Mouse (Mus musculus): ENCODE measurements around the gene F11r. TPM values are rescaled to one million over a fixed set of nuclear protein-coding genes. Genes with fewer than 3 reads are reported as not detected.

Gene F11r
- total RNA-seq, 2 experiments from 2014 or later = 4.9 to 5.3 TPM

DNA sequence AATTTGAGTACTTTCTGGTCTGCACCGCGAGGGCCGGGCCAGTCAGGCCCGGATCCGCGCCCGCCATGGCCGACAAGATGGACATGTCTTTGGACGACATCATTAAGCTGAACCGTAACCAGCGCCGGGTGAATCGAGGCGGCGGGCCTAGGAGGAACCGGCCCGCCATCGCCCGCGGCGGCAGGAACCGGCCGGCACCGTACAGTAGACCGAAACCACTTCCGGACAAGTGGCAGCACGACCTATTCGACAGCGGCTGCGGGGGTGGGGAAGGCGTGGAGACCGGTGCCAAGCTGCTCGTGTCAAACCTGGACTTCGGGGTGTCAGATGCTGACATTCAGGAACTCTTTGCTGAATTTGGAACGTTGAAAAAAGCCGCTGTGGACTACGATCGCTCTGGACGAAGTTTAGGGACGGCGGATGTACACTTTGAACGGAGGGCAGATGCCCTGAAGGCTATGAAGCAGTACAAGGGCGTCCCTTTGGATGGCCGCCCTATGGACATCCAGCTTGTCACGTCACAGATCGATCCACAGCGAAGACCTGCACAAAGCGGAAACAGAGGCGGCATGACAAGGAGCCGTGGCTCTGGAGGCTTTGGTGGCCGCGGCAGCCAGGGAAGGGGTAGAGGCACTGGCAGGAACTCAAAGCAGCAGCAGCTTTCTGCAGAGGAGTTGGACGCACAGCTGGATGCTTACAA is 66.4 kb downstream of the F11r start:
- intact Hi-C loops (cut with DNase I) = loop anchor here (1.0 kb wide), 2 partner anchors 92 to 111 kb away; partner anchors contain the start of gene Usf1
- DNase-seq (ENCODE audit: low spot score in 2 of 2) = peak; percentile 44 to 70

- intact Hi-C loops (cut with DNase I) = no loop called here
- no peak for DNase-seq (ENCODE audit: low spot score in 2 of 2)
Observed at GRCm38 (mm10) chr1:171504586-171504985, 67.3 kb downstream of the F11r start.

- intact Hi-C loops (cut with DNase I) = no loop called here
- no peak for DNase-seq (ENCODE audit: low spot score in 2 of 2)
Observed at GRCm38 (mm10) chr1:171513234-171513633, 75.9 kb downstream of the F11r start.

GRCm38 (mm10) chr1:171513760-171514159 is 76.4 kb downstream of the F11r start:
- intact Hi-C loops (cut with DNase I) = no loop called here
- no peak for DNase-seq (ENCODE audit: low spot score in 2 of 2)

Other genes with a start within 250 kb of the F11r start
- 100 to 1,000 TPM in 1 of 2 experiments, 10 to 100 TPM in 1; 95.1 to 123 TPM for gene Pcp4l1, start 241.3 kb upstream of the F11r start, total RNA-seq (2021)
- under 1 TPM in 1 of 2 experiments, not detected in 1; 0.17 TPM for gene Nr1i3, start 223.6 kb upstream of the F11r start, total RNA-seq (2021)
- 10 to 100 TPM; 81.7 to 86.7 TPM for gene Tomm40l, start 215.0 kb upstream of the F11r start, total RNA-seq (2021)
- gene Apoa2, start 212.5 kb upstream of the F11r start, total RNA-seq (2021) = 1 to 10 TPM; 1.8 to 2.3 TPM
- gene Fcer1g, start 203.2 kb upstream of the F11r start, total RNA-seq (2021) = 10 to 100 TPM; 13.5 to 13.8 TPM
- gene Adamts4, start 187.1 kb upstream of the F11r start, total RNA-seq (2021) = 10 to 100 TPM; 11.1 to 16.4 TPM
- gene Ndufs2, start 186.1 kb upstream of the F11r start, total RNA-seq (2021) = 100 to 1,000 TPM; 252 to 309 TPM
- 10 to 100 TPM; 63.6 to 64.6 TPM for gene B4galt3, start 167.2 kb upstream of the F11r start, total RNA-seq (2021)
- 10 to 100 TPM; 21.7 to 26.6 TPM for gene Ppox, start 156.3 kb upstream of the F11r start, total RNA-seq (2021)
- 10 to 100 TPM; 50.9 to 65.6 TPM for gene Usp21, start 149.5 kb upstream of the F11r start, total RNA-seq (2021)
- 100 to 1,000 TPM; 107 to 121 TPM for gene Ufc1, start 142.5 kb upstream of the F11r start, total RNA-seq (2021)
- 10 to 100 TPM; 36.9 to 41.3 TPM for gene Dedd, start 108.4 kb upstream of the F11r start, total RNA-seq (2021)
- gene Nit1, start 91.9 kb upstream of the F11r start, total RNA-seq (2021) = 10 to 100 TPM; 39.6 to 48.0 TPM
- 100 to 1,000 TPM; 161 to 185 TPM for gene Pfdn2, start 91.9 kb upstream of the F11r start, total RNA-seq (2021)
- 10 to 100 TPM in 1 of 2 experiments, 1 to 10 TPM in 1; 7.9 to 10.9 TPM for gene Klhdc9, start 76.7 kb upstream of the F11r start, total RNA-seq (2021)
- gene Nectin4, start 67.4 kb upstream of the F11r start, total RNA-seq (2021) = 1 to 10 TPM; 2.3 to 3.9 TPM
- gene Arhgap30, start 48.6 kb upstream of the F11r start, total RNA-seq (2021) = 1 to 10 TPM; 1.7 to 1.8 TPM
- gene Usf1, start 26.2 kb upstream of the F11r start, total RNA-seq (2021) = 100 to 1,000 TPM; 107 to 113 TPM
- 1 to 10 TPM; 1.1 to 1.9 TPM for gene Tstd1, start 18.7 kb upstream of the F11r start, total RNA-seq (2021)
- gene Alyref2, start 65.9 kb downstream of the F11r start, total RNA-seq (2021) = 1 to 10 TPM; 4.2 to 5.9 TPM
- gene Itln1, start 97.8 kb downstream of the F11r start, total RNA-seq (2021) = not detected
- not detected for gene Cd244a, start 121.7 kb downstream of the F11r start, total RNA-seq (2021)
- gene Ly9, start 169.9 kb downstream of the F11r start, total RNA-seq (2021) = not detected
- gene Slamf7, start 215.5 kb downstream of the F11r start, total RNA-seq (2021) = not detected
- under 1 TPM; 0.44 to 0.91 TPM for gene Cd48, start 244.5 kb downstream of the F11r start, total RNA-seq (2021)